Mouse (Mus musculus) lung, postnatal 10 days (tissue): ENCODE results near the gene Afp.

Experiments used
- DNase-seq: peaks from one replicate; pipeline ENCODE4 v3.0.0; 2021

Afp gene

GRCm38 (mm10) chr5:90509828-90510592 is 19.5 kb downstream of the Afp start:
- no peak for DNase-seq

- no peak for DNase-seq
Observed at GRCm38 (mm10) chr5:90512288-90512955, 21.9 kb downstream of the Afp start.

- no peak for DNase-seq
Observed at GRCm38 (mm10) chr5:90515561-90515960, 25.0 kb downstream of the Afp start.

GRCm38 (mm10) chr5:90518356-90519100 is 28.0 kb downstream of the Afp start, which contains the start of gene Afm:
TSS of gene Afm (plus strand) at chr5:90518932.
- DNase-seq: no peak

GRCm38 (mm10) chr5:90551191-90551590 is 60.7 kb downstream of the Afp start:
- no peak for DNase-seq

GRCm38 (mm10) chr5:90556052-90556451 is 65.5 kb downstream of the Afp start:
- DNase-seq: no peak
